Mouse (Mus musculus): Measurements from ENCODE around the gene Selenop. TPM values are rescaled to one million over a fixed set of nuclear protein-coding genes. Genes with fewer than 3 reads are reported as not detected.

Selenop gene
- total and polyA plus RNA-seq, 2 experiments from 2014 or later = 169 to 358 TPM

DNA sequence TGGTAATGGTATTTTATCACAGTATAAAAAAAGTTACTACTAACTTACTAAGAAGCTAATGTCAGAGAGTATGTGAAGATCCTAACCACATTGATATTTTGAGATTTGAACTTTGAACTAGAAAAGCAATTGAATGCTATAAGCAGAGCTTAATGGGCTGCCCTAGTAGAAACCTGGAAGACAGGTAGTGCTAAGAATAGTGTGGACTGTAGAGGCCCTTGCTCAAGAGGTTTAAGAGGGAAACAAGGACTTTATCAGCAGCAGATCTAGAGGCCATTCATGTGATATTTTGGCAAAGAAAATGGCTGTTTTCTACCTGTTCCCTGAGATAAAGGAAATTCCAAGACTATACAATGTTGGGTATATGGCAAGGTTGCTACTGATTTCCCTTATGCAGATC is 17.7 kb downstream of the Selenop start:
- H3K27ac ChIP-seq (ENCODE audit: low read depth) = no peak overlapping the region
- ATAC-seq (ENCODE audit: insufficient read depth, low read depth) = no peak
- TF ChIP-seq CTCF (IDR thresholded peaks at IDR 0.05; ENCODE audit: low read depth) = no peak
- no peak for TF ChIP-seq EP300 (IDR thresholded peaks at IDR 0.05; ENCODE audit: low read depth)
- no peak overlapping the region for H3K4me2 ChIP-seq (ENCODE audit: low read depth, low read length)
- no peak overlapping the region for H3K4me3 ChIP-seq (ENCODE audit: low read depth, low read length)
- no peaks in the 10 kb centered on the region for H3K4me1 ChIP-seq (ENCODE audit: control insufficient read depth, insufficient read depth)
- H3K27me3 ChIP-seq (ENCODE audit: control insufficient read depth, insufficient read depth, low read length) = no peaks in the 10 kb centered on the region
- 0 out of 2 replicates have a peak, but pooled peaks cover 7% of the 10 kb centered on the region for H3K36me3 ChIP-seq (replicated peaks; ENCODE audit: control insufficient read depth, insufficient read depth, low read length)
- no peak overlapping the region for H3K9ac ChIP-seq (replicated peaks; ENCODE audit: low read depth, low read length)
- DNase-seq (ENCODE audit: low spot score) = no peak
- no peaks in the 10 kb centered on the region for H3K9me3 ChIP-seq (replicated peaks; ENCODE audit: control insufficient read depth, low read length)

DNA sequence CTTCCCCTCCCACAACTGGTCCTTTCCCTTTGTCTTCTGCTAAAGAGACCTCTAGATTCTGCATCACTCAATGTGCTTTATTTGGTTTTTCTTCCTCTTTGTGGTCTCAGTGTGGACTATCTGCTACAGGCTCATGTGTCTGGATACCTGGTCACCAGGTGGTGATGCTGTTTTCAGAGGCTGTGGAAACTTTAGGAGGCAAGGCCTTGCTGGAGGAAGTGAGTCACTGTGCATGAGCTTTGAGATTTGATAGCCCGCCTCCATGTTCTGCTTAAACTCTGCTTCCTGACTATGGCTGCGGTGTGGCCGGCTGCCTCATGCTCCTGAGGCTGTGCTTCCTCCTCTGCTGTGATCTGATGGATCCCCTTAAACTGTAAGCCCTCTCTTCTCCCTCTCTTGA is 22.1 kb downstream of the Selenop start:
- no peaks in the 10 kb centered on the region for H3K36me3 ChIP-seq (replicated peaks; ENCODE audit: control insufficient read depth, insufficient read depth, low read length)
- H3K4me3 ChIP-seq (ENCODE audit: low read depth, low read length) = no peak overlapping the region
- WGBS = 85% methylated on average over 3 of the region's 3 CpGs
- H3K4me2 ChIP-seq (ENCODE audit: low read depth, low read length) = no peak overlapping the region
- ATAC-seq (ENCODE audit: insufficient read depth, low read depth) = no peak
- no peaks in the 10 kb centered on the region for H3K4me1 ChIP-seq (ENCODE audit: control insufficient read depth, insufficient read depth)
- H3K9me3 ChIP-seq (replicated peaks; ENCODE audit: control insufficient read depth, low read length) = no peaks in the 10 kb centered on the region
- TF ChIP-seq CTCF (IDR thresholded peaks at IDR 0.05; ENCODE audit: low read depth) = no peak
- TF ChIP-seq EP300 (IDR thresholded peaks at IDR 0.05; ENCODE audit: low read depth) = no peak
- no peak overlapping the region for H3K27ac ChIP-seq (ENCODE audit: low read depth)
- no peak for DNase-seq (ENCODE audit: low spot score)
- H3K9ac ChIP-seq (replicated peaks; ENCODE audit: low read depth, low read length) = no peak overlapping the region
- no peaks in the 10 kb centered on the region for H3K27me3 ChIP-seq (ENCODE audit: control insufficient read depth, insufficient read depth, low read length)

DNA sequence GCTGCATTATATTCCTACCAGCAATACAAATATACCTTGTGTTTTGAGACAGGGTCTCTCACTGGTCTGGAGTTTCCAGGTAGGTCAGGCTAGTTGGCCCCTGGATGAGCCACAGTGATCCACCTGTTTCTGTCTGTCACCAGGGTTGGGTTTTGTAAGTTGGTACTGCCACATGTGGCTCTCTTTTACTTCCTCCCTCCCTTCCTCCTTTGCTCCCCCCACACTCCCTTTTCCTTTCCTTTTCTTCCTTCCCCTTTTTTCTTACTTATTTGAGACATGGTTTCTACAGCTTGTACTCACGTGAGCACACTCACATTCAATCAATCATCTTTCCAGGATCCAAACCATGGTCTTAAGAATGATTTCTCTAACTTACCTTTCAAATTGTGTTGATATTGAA is 25.1 kb downstream of the Selenop start:
- no peak overlapping the region for H3K27ac ChIP-seq (ENCODE audit: low read depth)
- H3K36me3 ChIP-seq (replicated peaks; ENCODE audit: control insufficient read depth, insufficient read depth, low read length) = no peaks in the 10 kb centered on the region
- 27% methylated on average over 1 of the region's 1 CpGs for WGBS
- no peaks in the 10 kb centered on the region for H3K9me3 ChIP-seq (replicated peaks; ENCODE audit: control insufficient read depth, low read length)
- no peaks in the 10 kb centered on the region for H3K27me3 ChIP-seq (ENCODE audit: control insufficient read depth, insufficient read depth, low read length)
- ATAC-seq (ENCODE audit: insufficient read depth, low read depth) (no peak), DNase-seq (ENCODE audit: low spot score) (no peak)
- no peak overlapping the region for H3K4me3 ChIP-seq (ENCODE audit: low read depth, low read length)
- no peaks in the 10 kb centered on the region for H3K4me1 ChIP-seq (ENCODE audit: control insufficient read depth, insufficient read depth)
- H3K4me2 ChIP-seq (ENCODE audit: low read depth, low read length) = no peak overlapping the region
- H3K9ac ChIP-seq (replicated peaks; ENCODE audit: low read depth, low read length) = no peak overlapping the region
- TF ChIP-seq CTCF (IDR thresholded peaks at IDR 0.05; ENCODE audit: low read depth) (no peak), EP300 (IDR thresholded peaks at IDR 0.05; ENCODE audit: low read depth) (no peak)

DNA sequence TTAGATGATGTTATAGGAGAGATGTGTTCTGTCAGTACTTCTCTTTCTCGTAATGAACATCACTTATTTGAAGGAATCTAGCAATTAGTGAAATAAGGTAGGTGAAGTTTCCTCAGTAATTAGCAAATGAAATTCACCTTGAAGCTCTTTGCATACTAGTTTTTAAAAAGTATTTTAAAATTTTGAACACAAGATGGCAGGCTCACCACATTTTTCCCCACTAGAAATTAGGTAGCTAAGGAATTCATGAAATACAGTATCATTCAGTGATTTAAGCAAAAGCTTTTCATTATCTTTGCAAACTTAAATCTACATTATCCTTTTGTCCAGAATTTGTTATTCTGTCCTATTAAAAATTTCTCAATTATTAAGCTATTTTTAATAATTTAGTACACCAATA is 27.6 kb downstream of the Selenop start:
- WGBS = 72% methylated on average over 1 of the region's 1 CpGs
- H3K27me3 ChIP-seq (ENCODE audit: control insufficient read depth, insufficient read depth, low read length) = no peaks in the 10 kb centered on the region
- ATAC-seq (ENCODE audit: insufficient read depth, low read depth) (no peak), DNase-seq (ENCODE audit: low spot score) (peak; percentile 20)
- no peak overlapping the region for H3K4me2 ChIP-seq (ENCODE audit: low read depth, low read length)
- H3K36me3 ChIP-seq (replicated peaks; ENCODE audit: control insufficient read depth, insufficient read depth, low read length) = no peaks in the 10 kb centered on the region
- H3K9ac ChIP-seq (replicated peaks; ENCODE audit: low read depth, low read length) = no peak overlapping the region
- H3K4me1 ChIP-seq (ENCODE audit: control insufficient read depth, insufficient read depth) = no peaks in the 10 kb centered on the region
- TF ChIP-seq EP300 (IDR thresholded peaks at IDR 0.05; ENCODE audit: low read depth) (no peak), CTCF (IDR thresholded peaks at IDR 0.05; ENCODE audit: low read depth) (peak; percentile 36)
- no peak overlapping the region for H3K27ac ChIP-seq (ENCODE audit: low read depth)
- H3K4me3 ChIP-seq (ENCODE audit: low read depth, low read length) = no peak overlapping the region
- no peaks in the 10 kb centered on the region for H3K9me3 ChIP-seq (replicated peaks; ENCODE audit: control insufficient read depth, low read length)

DNA sequence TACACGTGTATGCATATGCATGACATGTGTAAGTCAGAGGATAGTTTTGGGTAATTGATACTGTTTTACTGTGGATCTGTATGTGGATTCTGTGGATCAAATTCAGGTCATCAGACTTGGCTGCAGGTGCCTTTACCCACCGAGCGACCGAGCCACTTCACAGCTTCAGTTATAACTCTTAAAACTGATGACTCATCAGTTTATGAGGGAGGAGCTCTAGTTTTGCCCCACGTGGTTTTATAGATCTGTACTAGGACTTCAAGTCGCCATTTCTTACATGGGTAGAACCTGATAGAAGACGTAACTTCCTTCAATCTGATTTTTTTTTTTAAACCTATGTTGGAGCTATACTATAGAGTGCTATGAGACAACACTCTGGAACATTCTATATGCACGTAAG is 29.3 kb downstream of the Selenop start:
- H3K4me1 ChIP-seq (ENCODE audit: control insufficient read depth, insufficient read depth) = no peaks in the 10 kb centered on the region
- no peaks in the 10 kb centered on the region for H3K36me3 ChIP-seq (replicated peaks; ENCODE audit: control insufficient read depth, insufficient read depth, low read length)
- no peak overlapping the region for H3K27ac ChIP-seq (ENCODE audit: low read depth)
- H3K9ac ChIP-seq (replicated peaks; ENCODE audit: low read depth, low read length) = no peak overlapping the region
- 74% methylated on average over 8 of the region's 8 CpGs for WGBS
- no peak overlapping the region for H3K4me2 ChIP-seq (ENCODE audit: low read depth, low read length)
- no peak for DNase-seq (ENCODE audit: low spot score)
- no peak for ATAC-seq (ENCODE audit: insufficient read depth, low read depth)
- no peak overlapping the region for H3K4me3 ChIP-seq (ENCODE audit: low read depth, low read length)
- H3K27me3 ChIP-seq (ENCODE audit: control insufficient read depth, insufficient read depth, low read length) = no peaks in the 10 kb centered on the region
- no peaks in the 10 kb centered on the region for H3K9me3 ChIP-seq (replicated peaks; ENCODE audit: control insufficient read depth, low read length)
- TF ChIP-seq CTCF (IDR thresholded peaks at IDR 0.05; ENCODE audit: low read depth) = no peak
- no peak for TF ChIP-seq EP300 (IDR thresholded peaks at IDR 0.05; ENCODE audit: low read depth)

DNA sequence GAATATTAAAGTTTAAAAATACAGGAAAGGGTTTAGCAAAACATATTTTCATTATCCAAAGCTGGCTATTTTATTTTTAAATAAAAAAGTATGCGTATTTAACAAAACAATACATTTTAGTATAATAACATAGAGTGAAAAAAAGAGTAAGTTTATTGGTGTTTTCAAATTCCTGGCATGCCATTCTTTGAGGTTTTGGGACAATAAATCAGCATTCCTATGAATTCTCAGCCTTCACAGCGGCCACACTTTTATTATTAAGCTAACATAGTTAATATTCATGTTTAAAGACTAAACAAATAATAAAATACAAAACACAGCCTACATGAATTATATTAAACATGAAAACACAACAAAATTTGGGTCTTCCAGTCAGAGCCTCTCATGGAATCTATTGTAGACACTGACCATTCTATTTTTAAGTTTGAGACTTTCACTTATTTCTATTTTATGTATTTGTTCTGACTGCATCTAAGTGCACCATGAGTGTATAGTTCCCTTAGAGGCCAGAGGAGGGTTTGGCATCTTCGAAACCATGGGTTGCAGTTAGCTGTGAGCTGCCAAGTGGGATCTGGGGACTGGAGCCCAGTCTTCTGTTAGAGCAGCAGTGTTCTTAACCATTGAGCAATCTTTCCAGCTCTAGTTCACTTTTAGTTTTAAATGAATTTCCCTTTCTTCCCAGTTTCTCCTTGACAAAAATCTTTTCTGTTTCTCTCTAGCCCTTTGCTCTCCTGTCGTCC is 32.2 kb downstream of the Selenop start:
- TF ChIP-seq EP300 (IDR thresholded peaks at IDR 0.05; ENCODE audit: low read depth) = no peak
- no peak for TF ChIP-seq CTCF (IDR thresholded peaks at IDR 0.05; ENCODE audit: low read depth)
- Histone ChIP-seq H3K36me3 (replicated peaks; ENCODE audit: control insufficient read depth, insufficient read depth, low read length) (no peaks in the 10 kb centered on the region), H3K4me3 (ENCODE audit: low read depth, low read length) (no peak overlapping the region), H3K27ac (ENCODE audit: low read depth) (no peak overlapping the region), H3K9ac (replicated peaks; ENCODE audit: low read depth, low read length) (no peak overlapping the region), H3K9me3 (replicated peaks; ENCODE audit: control insufficient read depth, low read length) (no peaks in the 10 kb centered on the region), H3K4me1 (ENCODE audit: control insufficient read depth, insufficient read depth) (no peaks in the 10 kb centered on the region), H3K4me2 (ENCODE audit: low read depth, low read length) (no peak overlapping the region), H3K27me3 (ENCODE audit: control insufficient read depth, insufficient read depth, low read length) (no peaks in the 10 kb centered on the region)
- DNase-seq (ENCODE audit: low spot score) = no peak
- ATAC-seq (ENCODE audit: insufficient read depth, low read depth) = no peak
- WGBS = 74% methylated on average over 4 of the region's 4 CpGs
